Mouse (Mus musculus) splenic B cell, adult 2 months (primary cell): Measurements from ENCODE around the gene Zkscan2.

Experiments used
- DNase-seq: peaks from one replicate; pipeline ENCODE4 v3.0.0-alpha.2; 2011; ENCODE audit warnings: low read depth, low spot score
- H3K27me3 ChIP-seq: 2 replicates; pipeline ENCODE4 v1.6.1; 2012; ENCODE audit warnings: mild to moderate bottlenecking, low read length, moderate library complexity, mixed read lengths; ENCODE audit not compliant: control insufficient read depth, poor library complexity, insufficient read depth, severe bottlenecking
- H3K36me3 ChIP-seq: 2 replicates; pipeline ENCODE4 v1.6.1; 2012; ENCODE audit warnings: mild to moderate bottlenecking, low read length, moderate library complexity, mixed read lengths; ENCODE audit not compliant: control insufficient read depth, poor library complexity, insufficient read depth, severe bottlenecking

The Zkscan2 gene

DNA sequence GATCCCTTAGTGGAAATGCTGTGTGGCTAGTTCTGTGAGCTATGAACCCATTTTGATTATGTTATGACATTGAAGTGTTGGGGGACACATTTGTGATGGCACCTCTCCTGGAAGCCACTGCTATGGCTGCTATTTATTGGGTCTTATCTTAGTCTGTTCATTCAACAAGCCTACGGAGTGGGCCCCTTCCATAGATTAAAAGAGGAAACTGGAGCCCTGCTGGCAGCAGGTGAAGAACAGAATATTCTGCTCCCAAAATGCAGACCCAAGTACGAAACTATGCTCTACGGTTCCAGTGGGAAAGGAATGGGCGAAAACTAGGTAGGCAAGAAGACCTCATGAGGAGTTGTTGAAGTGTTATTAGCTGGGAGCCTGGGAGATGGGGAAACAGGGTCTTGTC, 41.9 kb downstream of the Zkscan2 start:
- H3K36me3 ChIP-seq, result no peaks in the 10 kb centered on the region
- no peak for DNase-seq
- no peaks in the 10 kb centered on the region for H3K27me3 ChIP-seq

DNA sequence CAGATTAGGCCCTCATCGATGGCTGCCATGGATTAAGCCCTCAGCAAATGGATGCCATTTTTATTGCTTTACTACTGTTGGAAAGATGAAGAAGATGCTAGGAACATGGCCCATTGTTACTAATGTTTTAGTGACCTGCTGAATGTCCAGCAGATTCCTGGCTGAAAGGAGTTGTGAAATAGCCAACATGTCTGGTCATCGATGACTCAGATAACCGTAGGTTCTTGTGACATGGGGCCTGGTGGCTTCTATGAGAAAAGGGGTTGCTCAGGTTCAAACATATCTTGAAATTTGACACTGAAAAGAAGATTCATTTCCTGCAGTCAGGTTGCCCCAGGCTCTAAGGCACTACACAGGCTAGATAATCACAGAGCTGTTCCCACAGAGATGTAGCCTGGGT, 45.2 kb downstream of the Zkscan2 start:
- no peaks in the 10 kb centered on the region for H3K36me3 ChIP-seq
- DNase-seq, result no peak
- no peaks in the 10 kb centered on the region for H3K27me3 ChIP-seq

DNA sequence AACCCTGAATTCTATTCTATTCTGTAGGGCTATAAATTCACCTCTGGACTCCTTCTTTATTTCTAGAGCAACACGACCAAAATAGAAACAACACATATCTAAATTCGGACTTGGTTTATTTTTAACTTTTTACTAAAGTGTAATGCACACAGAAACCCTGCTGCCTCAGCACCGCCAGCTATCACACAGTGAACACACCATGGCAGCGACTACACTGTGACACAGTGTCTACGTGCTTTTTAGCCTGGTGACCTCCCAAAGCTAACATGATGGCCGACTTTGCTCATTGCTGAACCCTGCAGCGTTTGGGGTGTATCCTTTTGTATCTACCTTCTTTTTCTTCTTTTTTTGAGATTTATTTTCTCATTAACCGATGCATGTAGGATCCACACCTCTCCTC, 47.2 kb downstream of the Zkscan2 start:
- DNase-seq, result no peak
- H3K36me3 ChIP-seq, result no peaks in the 10 kb centered on the region
- no peaks in the 10 kb centered on the region for H3K27me3 ChIP-seq

DNA sequence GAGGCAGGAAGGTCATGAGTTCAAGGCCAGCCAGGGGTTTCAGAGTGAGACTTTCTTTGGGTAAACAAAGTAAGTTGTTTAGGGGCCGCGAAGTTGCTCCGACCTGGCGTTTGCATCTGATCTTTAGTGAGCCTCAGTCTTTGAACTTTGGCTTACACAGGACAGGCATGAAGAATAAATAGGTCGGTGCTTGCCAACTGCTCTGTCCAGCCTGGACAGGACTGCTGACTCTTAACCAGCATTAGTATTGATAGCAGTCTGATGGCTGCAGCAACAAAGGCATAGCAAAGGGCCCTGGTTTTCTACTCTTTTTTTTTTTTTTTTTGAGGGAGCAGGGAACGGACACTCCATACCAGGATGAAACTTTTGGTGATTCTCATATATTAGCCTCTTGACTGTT, 47.7 kb downstream of the Zkscan2 start:
- Histone ChIP-seq H3K27me3 (no peaks in the 10 kb centered on the region), H3K36me3 (no peaks in the 10 kb centered on the region)
- no peak for DNase-seq

DNA sequence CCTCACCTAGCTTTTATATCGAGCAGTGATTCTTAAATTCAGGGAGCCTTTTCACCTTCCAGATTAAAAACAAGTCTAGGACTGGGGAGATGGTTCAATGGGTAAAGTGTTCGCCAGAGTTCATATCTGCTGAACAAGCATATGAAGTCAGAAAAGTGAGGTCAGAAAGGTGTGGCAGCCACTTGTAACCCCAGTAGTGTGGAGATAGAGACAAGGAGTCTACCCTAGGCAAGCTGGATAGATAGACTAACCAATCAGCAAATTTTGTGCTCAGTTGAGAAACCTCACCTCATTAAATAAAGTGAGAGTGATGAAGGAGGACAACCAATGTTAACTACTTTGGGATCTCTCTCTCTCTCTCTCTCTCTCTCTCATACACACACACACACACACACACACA, 49.7 kb downstream of the Zkscan2 start:
- Histone ChIP-seq H3K36me3 (no peaks in the 10 kb centered on the region), H3K27me3 (no peaks in the 10 kb centered on the region)
- DNase-seq, result no peak

DNA sequence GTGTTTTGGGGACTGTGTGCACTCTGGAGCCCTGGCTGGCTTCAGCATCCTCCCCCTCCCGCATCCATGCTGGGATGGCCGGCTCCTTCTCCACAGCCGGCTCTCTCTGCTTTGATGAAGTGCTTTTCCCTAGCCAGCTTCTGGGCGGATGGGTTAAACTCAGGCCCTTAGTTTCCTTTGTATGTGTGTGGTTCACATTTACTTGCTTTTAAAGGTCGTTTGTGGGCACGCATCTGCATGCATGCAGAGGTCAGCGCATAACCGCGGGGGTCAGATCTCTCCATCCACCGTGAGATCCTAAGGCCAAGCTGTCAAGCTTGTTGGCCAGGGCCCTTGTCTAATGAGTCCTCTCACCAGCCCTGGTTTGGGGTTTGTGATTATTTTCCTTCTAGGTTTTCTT, 50.6 kb downstream of the Zkscan2 start:
- no peak for DNase-seq
- no peaks in the 10 kb centered on the region for H3K36me3 ChIP-seq
- H3K27me3 ChIP-seq, result no peaks in the 10 kb centered on the region

DNA sequence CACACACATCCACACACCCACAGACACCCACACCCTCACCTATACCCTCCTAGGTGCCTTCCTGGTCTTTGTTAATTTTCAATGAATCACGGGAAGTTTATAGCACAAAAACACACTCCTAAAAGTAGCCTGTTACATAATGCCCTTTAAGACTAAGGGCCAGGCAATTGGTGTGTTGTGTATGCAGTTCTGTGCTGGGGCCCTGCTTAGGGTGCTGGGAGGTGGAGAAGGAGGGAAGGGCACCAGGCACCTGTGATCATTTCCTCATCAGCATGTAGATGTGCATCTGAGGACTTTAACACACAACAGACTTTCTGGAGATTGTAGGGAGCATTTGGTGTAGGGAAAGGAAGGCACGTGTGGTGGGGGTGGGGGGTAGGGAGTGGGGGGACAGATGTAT, 51.5 kb downstream of the Zkscan2 start:
- no peaks in the 10 kb centered on the region for H3K36me3 ChIP-seq
- DNase-seq, result no peak
- no peaks in the 10 kb centered on the region for H3K27me3 ChIP-seq

DNA sequence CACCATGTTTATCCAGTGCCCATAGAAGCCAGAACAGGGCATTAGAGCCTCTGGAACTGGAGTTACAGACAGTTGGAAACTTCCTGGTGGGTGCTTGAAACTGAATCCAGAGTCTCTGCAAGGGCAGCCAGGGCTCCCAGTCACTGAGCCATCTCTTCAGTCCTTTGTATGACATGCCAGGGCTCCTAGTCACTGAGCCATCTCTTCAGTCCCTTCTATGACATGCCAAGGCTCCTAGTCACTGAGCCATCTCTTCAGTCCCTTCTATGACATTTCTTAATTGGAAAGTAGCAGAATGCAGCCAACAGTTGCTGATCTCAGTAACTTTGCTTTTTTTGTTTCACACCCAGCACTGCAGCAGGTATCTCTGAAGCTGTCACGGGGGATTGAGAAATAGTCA, 58.2 kb downstream of the Zkscan2 start:
- Histone ChIP-seq H3K27me3 (no peaks in the 10 kb centered on the region), H3K36me3 (no peaks in the 10 kb centered on the region)
- DNase-seq, result no peak

DNA sequence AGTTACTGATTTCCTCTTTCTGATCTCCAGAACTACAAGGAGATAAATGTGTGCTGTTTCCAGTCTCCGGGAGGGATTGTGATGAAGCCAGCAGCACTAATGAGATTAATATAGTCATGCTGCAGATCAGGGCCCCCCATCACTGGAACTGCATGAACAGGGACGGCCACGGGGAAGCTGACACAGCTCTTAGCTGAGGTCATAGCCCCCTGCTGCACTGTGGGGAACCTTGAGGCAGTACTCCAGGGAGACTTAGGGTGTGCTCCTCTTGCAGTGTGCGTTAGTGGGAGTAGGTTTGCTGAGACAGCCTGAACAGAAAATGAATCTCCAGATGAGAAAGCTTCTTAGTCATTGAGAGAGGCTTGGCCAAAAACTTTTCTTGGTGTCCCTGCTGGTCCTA, 69.0 kb downstream of the Zkscan2 start:
- Histone ChIP-seq H3K36me3 (no peaks in the 10 kb centered on the region), H3K27me3 (no peaks in the 10 kb centered on the region)
- DNase-seq, result no peak

DNA sequence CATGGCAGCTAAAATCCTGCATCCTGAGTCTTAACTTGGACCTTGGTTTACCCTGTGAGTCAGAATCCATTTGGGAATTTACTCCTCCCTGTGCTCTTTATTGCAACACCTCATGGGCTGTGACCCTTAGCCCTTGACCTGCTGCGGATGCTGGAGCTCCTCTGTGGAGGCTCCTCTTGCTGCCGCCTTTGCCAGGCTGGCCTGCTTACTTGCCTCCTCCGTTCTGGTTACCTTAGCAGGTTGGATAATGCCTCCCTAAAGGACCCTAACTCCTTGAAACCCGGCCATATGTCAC, 69.9 kb downstream of the Zkscan2 start:
- H3K36me3 ChIP-seq, result no peaks in the 10 kb centered on the region
- no peaks in the 10 kb centered on the region for H3K27me3 ChIP-seq
- no peak for DNase-seq

DNA sequence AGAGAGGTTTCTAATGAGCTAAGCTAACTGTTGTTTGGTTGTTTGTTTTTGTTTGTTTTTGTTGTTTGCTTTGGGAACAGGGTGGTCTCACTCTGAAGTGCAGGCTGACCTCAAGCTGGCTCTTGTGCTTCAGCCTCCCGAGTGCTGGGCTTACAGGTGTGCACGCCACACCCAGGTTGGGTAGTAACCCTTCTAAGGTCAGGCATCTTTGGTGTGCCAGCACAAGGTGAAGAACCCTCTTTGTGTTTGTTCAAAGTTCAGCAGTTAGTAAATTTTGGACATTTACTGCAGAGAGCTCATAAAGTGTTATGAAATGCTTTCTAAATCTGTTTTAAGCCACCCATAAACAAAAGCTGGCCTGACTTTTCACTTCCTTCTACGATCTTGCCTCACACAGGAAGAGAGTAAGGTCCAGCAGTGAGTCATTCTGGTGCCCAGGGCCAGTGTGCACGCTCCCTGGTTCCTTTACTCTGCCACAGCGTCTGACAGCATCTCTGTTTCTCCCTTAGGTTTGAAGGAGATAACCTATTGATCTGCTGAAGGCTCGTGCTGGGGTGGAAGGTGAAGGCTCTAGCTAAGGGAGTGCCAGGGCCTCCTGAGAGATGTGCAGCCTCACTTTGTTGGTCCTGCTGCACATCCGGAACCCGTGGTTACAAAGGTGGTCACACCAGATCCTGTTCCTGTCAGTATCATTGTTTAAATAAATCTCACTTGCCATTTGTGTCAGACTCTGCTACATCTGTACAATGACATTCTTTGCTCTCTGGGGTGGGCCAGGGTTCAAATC, 70.4 kb downstream of the Zkscan2 start:
- DNase-seq, result no peak
- Histone ChIP-seq H3K27me3 (no peaks in the 10 kb centered on the region), H3K36me3 (no peaks in the 10 kb centered on the region)
